In genomic region chr4:54837326-54837725, GRCm38 (mm10) we compare ENCODE assay signal across 8 mouse cellular contexts.
DNase-seq lines count a peak whose midpoint lies in the region; ATAC-seq lines count a peak whose summit lies in the region.

No protein-coding gene starts in this region.

- 91% methylated on average over 2 of the region's 2 CpGs for WGBS in kidney, embryonic 14.5 days

- no peak overlapping the region for H3K9ac ChIP-seq in kidney, embryonic 14.5 days (ENCODE audit: low read depth, low read length)

- intact Hi-C loops in heart, postnatal 36 days (cut with DNase I) = no loop called here

- no peaks in the 10 kb centered on the region for H3K27me3 ChIP-seq in kidney, embryonic 14.5 days (ENCODE audit: control insufficient read depth, insufficient read depth, low read length)

- no peak overlapping the region for H3K27ac ChIP-seq in kidney, embryonic 14.5 days (ENCODE audit: low read depth, low read length)

- H3K36me3 ChIP-seq in kidney, embryonic 14.5 days (ENCODE audit: control insufficient read depth, insufficient read depth, low read length) = no peaks in the 10 kb centered on the region

- no peaks in the 10 kb centered on the region for H3K4me1 ChIP-seq in kidney, embryonic 14.5 days (ENCODE audit: control insufficient read depth, insufficient read depth, low read length)

- no peak overlapping the region for H3K4me2 ChIP-seq in kidney, embryonic 14.5 days (replicated peaks; ENCODE audit: low read depth, low read length)

- H3K9me3 ChIP-seq in kidney, embryonic 14.5 days (ENCODE audit: control insufficient read depth, low read length) = no peaks in the 10 kb centered on the region

- no peak overlapping the region for H3K4me3 ChIP-seq in kidney, embryonic 14.5 days (ENCODE audit: low read length)

- ATAC-seq in kidney, embryonic 14.5 days (ENCODE audit: low FRiP score, low TSS enrichment) = no peak
- ATAC-seq in megakaryocyte-erythroid progenitor cell, adult 5-6 weeks (replicated peaks; ENCODE audit: low FRiP score, low TSS enrichment, poor library complexity, severe bottlenecking) = no peak

- peak; percentile 40 for DNase-seq in kidney, adult 18-20 months
- DNase-seq in cerebellum, postnatal 10 days = peak; percentile 78 to 81
- peak; percentile 22 to 38 for DNase-seq in heart, postnatal 36 days
- peak; percentile 14 for DNase-seq in lung, postnatal 25 days (ENCODE audit: low spot score)
- DNase-seq in thymus, postnatal 25 days = no peak
- no peak for DNase-seq in spleen, adult 12 weeks (ENCODE audit: low spot score)

Comparison
In these comparisons a context has a peak if more than half of its experiments do, and no peak if none do; other contexts are left out.
1. DNase-seq: peak in kidney, adult 18-20 months (single experiment), cerebellum, postnatal 10 days (2 of 2), heart, postnatal 36 days (2 of 2) and lung, postnatal 25 days (single experiment); none in thymus, postnatal 25 days (single experiment) and spleen, adult 12 weeks (single experiment).